In genomic region chr6:113434691-113435090, GRCm38 (mm10) we compare ENCODE assay signal across 37 mouse cellular contexts. TPM values are rescaled to one million over a fixed set of nuclear protein-coding genes. Genes with fewer than 3 reads are reported as not detected.
DNase-seq lines count a peak whose midpoint lies in the region; ATAC-seq and TF ChIP-seq lines count a peak whose summit lies in the region.
"Had no signal": no experiment of that assay in that cellular context is flagged by ENCODE, and none has a peak within 500 bp of the region (broad histone marks: within the 10 kb centered on the region; RNA-seq: fewer than 3 reads in every experiment).

No protein-coding gene starts in this region.

- no peaks in the 10 kb centered on the region for H3K9me3 ChIP-seq in intestine, embryonic 16.5 days (ENCODE audit: control insufficient read depth, low read length)
- no peaks in the 10 kb centered on the region for H3K9me3 ChIP-seq in stomach, embryonic 16.5 days (replicated peaks; ENCODE audit: control insufficient read depth, low read length)
- H3K9me3 ChIP-seq: forebrain, embryonic 13.5 days; hindbrain, embryonic 12.5 days; liver, embryonic 12.5 days; megakaryocyte, embryonic 14.5 days; midbrain, embryonic 13.5 days; neural tube, embryonic 15.5 days had no signal

- peaks cover 11% of the 10 kb centered on the region; the same call in 1 of the 2 replicates for H3K36me3 ChIP-seq in liver, adult 2 months (ENCODE audit: control insufficient read depth, insufficient read depth, low read length)
- H3K36me3 ChIP-seq in intestine, embryonic 16.5 days (ENCODE audit: control insufficient read depth, insufficient read depth, low read length): no peaks in the 10 kb centered on the region
- no peaks in the 10 kb centered on the region for H3K36me3 ChIP-seq in stomach, embryonic 16.5 days (ENCODE audit: control insufficient read depth, insufficient read depth, low read length)
- H3K36me3 ChIP-seq: hindbrain, embryonic 12.5 days; liver, embryonic 12.5 days; midbrain, embryonic 13.5 days; neural tube, embryonic 15.5 days had no signal

- H3K27me3 ChIP-seq in liver, adult 2 months (ENCODE audit: control insufficient read depth, insufficient read depth, low read length): no peaks in the 10 kb centered on the region
- no peaks in the 10 kb centered on the region for H3K27me3 ChIP-seq in intestine, embryonic 16.5 days (replicated peaks; ENCODE audit: control insufficient read depth, insufficient read depth, low read length)
- no peaks in the 10 kb centered on the region for H3K27me3 ChIP-seq in stomach, embryonic 16.5 days (ENCODE audit: control insufficient read depth, insufficient read depth, low read length)
- H3K27me3 ChIP-seq: forebrain, embryonic 13.5 days; midbrain, embryonic 13.5 days; neural tube, embryonic 15.5 days had no signal

- WGBS in liver, adult 2 months: 28% methylated on average over 7 of the region's 7 CpGs
- WGBS in intestine, embryonic 16.5 days: 48% methylated on average over 7 of the region's 7 CpGs
- 51% methylated on average over 7 of the region's 7 CpGs for WGBS in stomach, embryonic 16.5 days

- no peak for TF ChIP-seq CTCF in liver, adult 2 months (IDR thresholded peaks at IDR 0.05; ENCODE audit: low read depth, low read length)

- H3K9ac ChIP-seq in liver, adult 2 months (ENCODE audit: low read depth, low read length): peak overlapping the region; percentile 23; the same call in 1 of the 2 replicates
- H3K9ac ChIP-seq in intestine, embryonic 16.5 days (ENCODE audit: low read depth, low read length): peak overlapping the region; percentile 42
- no peak overlapping the region for H3K9ac ChIP-seq in stomach, embryonic 16.5 days (ENCODE audit: low read length)
- H3K9ac ChIP-seq: forebrain, embryonic 13.5 days; hindbrain, embryonic 12.5 days; liver, embryonic 12.5 days; midbrain, embryonic 13.5 days; neural tube, embryonic 15.5 days had no signal

- H3K79me2 ChIP-seq in liver, adult 2 months (ENCODE audit: control insufficient read depth, insufficient read depth, low read length): peaks cover 25% of the 10 kb centered on the region; the same call in 1 of the 2 replicates

- ATAC-seq in intestine, embryonic 16.5 days: peak; percentile 94
- ATAC-seq in stomach, embryonic 16.5 days (ENCODE audit: insufficient read depth, low FRiP score): peak; percentile 83
- ATAC-seq in cerebellum, adult (ENCODE audit: insufficient number of reproducible peaks, low FRiP score, low TSS enrichment): no peak
- ATAC-seq: forebrain, embryonic 13.5 days; hindbrain, postnatal 0 days; lung, postnatal 0 days; midbrain, embryonic 13.5 days had no signal

- peak overlapping the region; percentile 20; the same call in 1 of the 2 replicates for H3K4me2 ChIP-seq in intestine, embryonic 16.5 days (ENCODE audit: low read depth, low read length)
- H3K4me2 ChIP-seq in stomach, embryonic 16.5 days (ENCODE audit: low read depth, low read length): no peak overlapping the region
- H3K4me2 ChIP-seq: forebrain, embryonic 13.5 days; heart, embryonic 11.5 days; hindbrain, embryonic 12.5 days; liver, embryonic 12.5 days; midbrain, embryonic 13.5 days; neural tube, embryonic 15.5 days had no signal

- TF ChIP-seq POLR2A in liver, adult 2 months (IDR thresholded peaks at IDR 0.05; ENCODE audit: extremely low read depth, insufficient read depth, low read length): no peak

- peaks cover 46% of the 10 kb centered on the region for H3K4me1 ChIP-seq in liver, adult 2 months (ENCODE audit: control insufficient read depth, insufficient read depth, low read length)
- H3K4me1 ChIP-seq in brown adipose tissue, adult 24 weeks (ENCODE audit: control insufficient read depth, insufficient read depth, insufficient read length, low read length): peaks cover 2% of the 10 kb centered on the region; the same call in 1 of the 2 replicates
- H3K4me1 ChIP-seq in intestine, embryonic 16.5 days (ENCODE audit: control insufficient read depth, insufficient read depth, low read length): 0 out of 2 replicates have a peak, but pooled peaks cover 3% of the 10 kb centered on the region
- H3K4me1 ChIP-seq in stomach, embryonic 16.5 days (ENCODE audit: control insufficient read depth, insufficient read depth, low read length): no peaks in the 10 kb centered on the region; the same call in 1 of the 2 replicates
- H3K4me1 ChIP-seq: forebrain, embryonic 13.5 days; hindbrain, embryonic 12.5 days; liver, embryonic 12.5 days; midbrain, embryonic 13.5 days; neural tube, embryonic 15.5 days had no signal

- H3K27ac ChIP-seq in liver, adult 2 months (replicated peaks; ENCODE audit: insufficient read depth, low read depth, low read length): peak overlapping the region; percentile 66
- peak overlapping the region; percentile 98 for H3K27ac ChIP-seq in brown adipose tissue, adult 24 weeks (replicated peaks; ENCODE audit: low read depth, low read length)
- H3K27ac ChIP-seq in intestine, embryonic 16.5 days (ENCODE audit: low read length): peak overlapping the region; percentile 73
- no peak overlapping the region for H3K27ac ChIP-seq in stomach, embryonic 16.5 days (ENCODE audit: low read length)
- H3K27ac ChIP-seq: forebrain, embryonic 13.5 days; hindbrain, embryonic 12.5 days; hindbrain, postnatal 0 days; liver, embryonic 12.5 days; midbrain, embryonic 13.5 days; neural tube, embryonic 15.5 days had no signal

- H3K4me3 ChIP-seq in liver, adult 2 months (ENCODE audit: insufficient read depth, low read depth, low read length): no peak overlapping the region
- H3K4me3 ChIP-seq in brown adipose tissue, adult 24 weeks (ENCODE audit: insufficient read depth, low read depth, low read length): peak overlapping the region; percentile 68
- H3K4me3 ChIP-seq in intestine, embryonic 16.5 days (ENCODE audit: low read length): no peak overlapping the region; the same call in 1 of the 2 replicates
- no peak overlapping the region for H3K4me3 ChIP-seq in stomach, embryonic 16.5 days (replicated peaks; ENCODE audit: low read length)
- H3K4me3 ChIP-seq: erythroblast, embryonic 14.5 days; forebrain, embryonic 13.5 days; hindbrain, embryonic 12.5 days; liver, embryonic 12.5 days; megakaryocyte, embryonic 14.5 days; midbrain, embryonic 13.5 days; neural tube, embryonic 15.5 days had no signal

- peak; percentile 82 for DNase-seq in liver, adult 2 months (ENCODE audit: extremely low read depth, low read depth, low spot score)
- DNase-seq in liver: no peak
- no peak for DNase-seq in layer of hippocampus, adult 9-11 months
- DNase-seq in heart, adult 8-10 months (ENCODE audit: low spot score): no peak
- DNase-seq: B cell, adult 2 months; cerebellum, adult 11-12 months; cerebellum, postnatal 10 days; gastrocnemius, postnatal 10 days; heart, postnatal 36 days; kidney, adult 18-20 months; kidney, postnatal 36 days; lung, adult 18-20 months; lung, postnatal 4 days; retina, postnatal 1 day; right cerebral cortex, postnatal 14 days; thymus, adult 2 months; thymus, postnatal 36 days had no signal

RNA-seq across cellular contexts. Expression of gene Cidec, which starts 0.9 kb away (rescaled TPM):
- total RNA-seq in liver, adult 2 months (2014; rRNA removed): 0.92 and 1.5 TPM in 2 replicates
- polyA plus RNA-seq in liver, adult 2 months (2012; rRNA removed): 1.1 and 1.5 TPM in 2 replicates
- 797 and 1,047 TPM in 2 replicates for polyA plus RNA-seq in brown adipose tissue, adult 24 weeks (2012; ENCODE audit: insufficient read depth, insufficient read length, missing spikeins)
- polyA plus RNA-seq in intestine, embryonic 16.5 days (2015; fragmentation: Nextera tagmentation; extraction: Ambion mirVana): 24.4 and 35.0 TPM in 2 replicates
- polyA plus RNA-seq in stomach, embryonic 16.5 days (2015; fragmentation: Nextera tagmentation; extraction: Ambion mirVana): 3.6 and 4.2 TPM in 2 replicates
- total RNA-seq in heart, adult 8-10 months (2022): 1 to 10 TPM; 3.1 to 5.7 (median 4.6) TPM
- total RNA-seq: granulocyte monocyte progenitor cell, adult 5-6 weeks; hindbrain, postnatal 0 days; layer of hippocampus, adult 8-10 months; left cerebral cortex, postnatal 14 days had no signal
- polyA plus RNA-seq: cortical plate, adult 2 months; erythroblast, embryonic 14.5 days; forebrain, embryonic 13.5 days; heart, embryonic 11.5 days; hindbrain, embryonic 12.5 days; hindbrain, postnatal 0 days; kidney, embryonic 16.5 days; limb, embryonic 11.5 days; liver, embryonic 12.5 days; midbrain, embryonic 13.5 days; neural tube, embryonic 15.5 days had no signal

RNA-seq across cellular contexts. Expression of gene Jagn1, which starts 7.7 kb away (rescaled TPM):
- 20.2 and 26.6 TPM in 2 replicates for total RNA-seq in liver, adult 2 months (2014; rRNA removed)
- polyA plus RNA-seq in liver, adult 2 months (2012; rRNA removed): 59.1 and 61.5 TPM in 2 replicates
- polyA plus RNA-seq in brown adipose tissue, adult 24 weeks (2012; ENCODE audit: insufficient read depth, insufficient read length, missing spikeins): 34.1 and 34.8 TPM in 2 replicates
- polyA plus RNA-seq in intestine, embryonic 16.5 days (2015; fragmentation: Nextera tagmentation; extraction: Ambion mirVana): 82.6 and 89.7 TPM in 2 replicates
- polyA plus RNA-seq in stomach, embryonic 16.5 days (2015; fragmentation: Nextera tagmentation; extraction: Ambion mirVana): 86.0 and 88.5 TPM in 2 replicates
- total RNA-seq in heart, adult 8-10 months (2022): 10 to 100 TPM; 21.0 to 21.4 (median 21.1) TPM

RNA-seq across cellular contexts. Expression of gene Rpusd3, which starts 15.6 kb away (rescaled TPM):
- total RNA-seq in liver, adult 2 months (2014; rRNA removed): 14.2 and 17.2 TPM in 2 replicates
- polyA plus RNA-seq in liver, adult 2 months (2012; rRNA removed): 106 and 118 TPM in 2 replicates
- 15.7 and 17.8 TPM in 2 replicates for polyA plus RNA-seq in brown adipose tissue, adult 24 weeks (2012; ENCODE audit: insufficient read depth, insufficient read length, missing spikeins)
- polyA plus RNA-seq in intestine, embryonic 16.5 days (2015; fragmentation: Nextera tagmentation; extraction: Ambion mirVana): 32.4 and 35.5 TPM in 2 replicates
- 14.7 and 16.1 TPM in 2 replicates for polyA plus RNA-seq in stomach, embryonic 16.5 days (2015; fragmentation: Nextera tagmentation; extraction: Ambion mirVana)
- total RNA-seq in heart, adult 8-10 months (2022): 10 to 100 TPM in 3 of 4 experiments, 1 to 10 TPM in 1; 8.2 to 11.7 (median 11.2) TPM

RNA-seq across cellular contexts. Expression of gene Il17re, which starts 23.6 kb away (rescaled TPM):
- total RNA-seq in liver, adult 2 months (2014; rRNA removed): 0.46 TPM in 1 of 2 replicates, not detected in the other
- polyA plus RNA-seq in liver, adult 2 months (2012; rRNA removed): 0.26 TPM in 2 replicates
- 5.9 and 8.7 TPM in 2 replicates for polyA plus RNA-seq in brown adipose tissue, adult 24 weeks (2012; ENCODE audit: insufficient read depth, insufficient read length, missing spikeins)
- 7.7 and 9.5 TPM in 2 replicates for polyA plus RNA-seq in intestine, embryonic 16.5 days (2015; fragmentation: Nextera tagmentation; extraction: Ambion mirVana)
- 21.1 and 28.9 TPM in 2 replicates for polyA plus RNA-seq in stomach, embryonic 16.5 days (2015; fragmentation: Nextera tagmentation; extraction: Ambion mirVana)
- total RNA-seq in heart, adult 8-10 months (2022): 1 to 10 TPM in 2 of 4 experiments, under 1 TPM in 2; 0.60 to 2.0 (median 1.1) TPM
- polyA plus RNA-seq: erythroblast, embryonic 14.5 days had no signal

RNA-seq across cellular contexts. Expression of gene Il17rc, which starts 36.5 kb away (rescaled TPM):
- total RNA-seq in liver, adult 2 months (2014; rRNA removed): 27.8 and 32.6 TPM in 2 replicates
- 79.2 and 87.5 TPM in 2 replicates for polyA plus RNA-seq in liver, adult 2 months (2012; rRNA removed)
- 9.0 and 10.2 TPM in 2 replicates for polyA plus RNA-seq in brown adipose tissue, adult 24 weeks (2012; ENCODE audit: insufficient read depth, insufficient read length, missing spikeins)
- polyA plus RNA-seq in intestine, embryonic 16.5 days (2015; fragmentation: Nextera tagmentation; extraction: Ambion mirVana): 34.6 and 38.0 TPM in 2 replicates
- polyA plus RNA-seq in stomach, embryonic 16.5 days (2015; fragmentation: Nextera tagmentation; extraction: Ambion mirVana): 36.8 and 45.0 TPM in 2 replicates
- 1 to 10 TPM; 5.6 to 9.9 (median 7.5) TPM for total RNA-seq in heart, adult 8-10 months (2022)
- total RNA-seq: granulocyte monocyte progenitor cell, adult 5-6 weeks had no signal
- polyA plus RNA-seq: erythroblast, embryonic 14.5 days had no signal

Comparison
In these comparisons a context has a peak if more than half of its experiments do, and no peak if none do; other contexts are left out.
1. RNA of gene Cidec, which starts 0.9 kb away (polyA plus RNA-seq): 797 to 1,047 TPM in brown adipose tissue, adult 24 weeks; 24.4 to 35.0 TPM in intestine, embryonic 16.5 days, 3.6 to 4.2 TPM in stomach, embryonic 16.5 days and 1.1 to 1.5 TPM in liver, adult 2 months; every median in the first group is over 10 times any median in the second.